Mouse (Mus musculus) embryonic fibroblast, embryonic 13.5 days (primary cell): ENCODE measurements around the gene Ccdc88a.

Experiments used
- CTCF ChIP-seq: IDR thresholded peaks from 2 replicates; pipeline ENCODE4 v1.5.1; 2011; ENCODE audit warnings: mild to moderate bottlenecking, control low read depth, low read length, moderate library complexity, borderline replicate concordance; ENCODE audit not compliant: insufficient read depth
- POLR2A ChIP-seq: IDR thresholded peaks from 2 replicates; pipeline ENCODE4 v1.6.1; 2011; ENCODE audit warnings: low read depth, mild to moderate bottlenecking, control low read depth, low read length, moderate library complexity

GRCm38 (mm10) chr11:29514325-29514681 lies 140.8 kb downstream of the Ccdc88a start:
- TF ChIP-seq POLR2A, result no peak
- no peak for TF ChIP-seq CTCF
